Mouse (Mus musculus): ENCODE data around the gene Rptor.
A peak's percentile ranks its signal among the peaks of the same experiment; 100 is the strongest.

Gene Rptor

DNA sequence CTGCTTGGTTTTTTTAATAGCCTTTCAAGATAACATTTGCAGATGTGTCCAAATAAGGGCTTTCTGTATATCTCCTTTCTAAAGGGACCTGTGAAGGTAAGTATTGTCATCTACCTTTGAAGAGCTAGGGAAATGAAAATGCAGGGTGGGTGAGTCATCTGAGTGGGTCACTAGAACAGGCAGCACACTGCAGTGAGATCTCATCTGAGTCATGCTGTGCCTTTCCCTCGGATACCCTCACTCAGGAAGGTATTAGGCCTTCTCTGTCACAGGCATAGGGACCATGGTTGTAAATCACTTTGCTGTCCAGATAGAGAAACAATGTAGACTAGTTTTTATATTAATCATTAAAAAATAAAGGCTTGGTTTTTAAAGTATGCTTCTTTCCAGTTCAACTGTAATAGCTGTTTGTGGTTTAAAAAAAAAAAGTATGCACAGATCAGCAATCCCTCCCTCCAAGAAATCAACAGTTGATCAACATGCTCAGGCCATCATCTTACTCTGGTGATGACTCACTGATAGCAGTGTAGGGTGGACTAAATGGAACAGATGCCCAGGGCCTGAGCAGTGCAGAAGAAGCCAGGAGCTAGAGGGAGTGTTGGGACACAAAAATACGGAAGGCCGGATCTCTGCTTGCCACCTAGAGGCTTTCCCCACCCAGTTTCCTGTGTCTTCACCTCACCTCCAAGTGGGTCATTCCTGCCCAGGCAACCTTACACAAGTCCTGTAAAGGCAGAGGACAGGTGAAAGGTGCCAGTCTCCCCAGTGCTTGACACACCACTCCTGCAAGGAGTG is 186.4 kb downstream of the Rptor start:
- DNase-seq = no peak

DNA sequence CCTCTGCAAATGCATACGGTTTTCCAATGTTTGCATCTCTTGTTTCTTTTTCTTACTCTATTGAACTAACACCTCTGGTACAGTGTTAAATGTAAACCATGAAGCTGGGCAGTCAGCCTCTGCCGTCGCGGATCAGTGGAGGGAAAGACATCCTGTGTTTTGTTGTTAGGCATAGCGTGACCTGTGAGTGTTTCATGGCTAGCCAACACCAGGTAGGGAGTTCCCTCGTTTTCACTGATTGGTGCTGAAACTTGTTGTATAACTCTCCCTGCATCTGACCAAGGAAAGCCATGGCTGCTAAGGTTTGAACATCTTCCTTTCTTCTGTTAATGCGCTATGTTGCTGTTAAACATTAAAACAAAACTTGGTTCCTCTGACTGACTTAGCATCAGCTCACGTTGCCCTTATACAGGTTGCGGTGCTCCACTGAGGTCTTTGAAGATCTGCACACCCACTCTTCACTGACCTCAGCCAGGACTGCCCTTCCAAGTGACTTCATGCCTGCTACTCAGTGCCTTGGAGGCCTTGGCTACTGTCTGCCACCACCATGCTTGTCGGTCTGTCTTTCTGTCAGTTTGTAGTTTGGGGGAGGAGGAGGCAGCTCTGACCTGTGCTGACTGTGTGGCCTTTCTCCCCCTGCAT is 189.3 kb downstream of the Rptor start:
- peak; percentile 41 to 78 for DNase-seq

DNA sequence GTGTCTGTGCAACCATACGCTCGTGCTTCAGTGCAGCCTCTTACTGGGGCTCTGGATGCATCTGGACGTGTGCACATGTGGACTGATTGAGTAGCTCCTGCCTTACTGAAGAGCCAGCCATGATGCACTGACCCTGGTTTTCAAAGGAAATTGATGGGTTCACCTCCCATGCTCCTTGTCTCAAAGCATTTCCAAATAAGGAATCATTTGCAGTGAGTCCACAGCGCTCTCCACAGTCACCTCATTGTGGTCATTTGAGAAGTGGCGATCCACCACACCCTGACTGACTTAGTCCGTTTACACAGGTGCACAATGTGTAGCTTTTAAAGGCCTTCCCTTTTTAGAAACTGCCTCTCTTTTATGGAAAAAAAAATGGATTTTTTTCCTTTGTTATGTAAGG is 190.7 kb downstream of the Rptor start:
- DNase-seq = no peak

DNA sequence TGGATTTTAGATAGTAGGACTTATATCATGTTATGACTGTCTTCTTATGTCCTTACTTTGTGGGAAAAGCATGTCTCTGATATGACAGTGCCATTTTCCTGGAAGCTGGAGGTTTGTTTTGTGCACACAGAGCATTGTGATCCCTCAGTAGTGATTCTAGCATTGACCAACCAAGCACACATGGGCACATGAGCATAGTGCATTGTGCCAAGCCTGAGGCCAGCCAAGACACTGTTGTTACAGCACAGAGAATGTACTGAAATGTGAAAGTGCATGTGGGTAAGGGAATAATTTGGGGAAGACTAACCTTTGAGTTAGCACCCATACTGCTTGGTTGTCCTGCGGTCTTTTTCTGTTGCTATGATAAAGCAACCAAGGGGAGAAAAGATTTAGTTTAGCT is 191.3 kb downstream of the Rptor start:
- DNase-seq = peak; percentile 27 to 52

DNA sequence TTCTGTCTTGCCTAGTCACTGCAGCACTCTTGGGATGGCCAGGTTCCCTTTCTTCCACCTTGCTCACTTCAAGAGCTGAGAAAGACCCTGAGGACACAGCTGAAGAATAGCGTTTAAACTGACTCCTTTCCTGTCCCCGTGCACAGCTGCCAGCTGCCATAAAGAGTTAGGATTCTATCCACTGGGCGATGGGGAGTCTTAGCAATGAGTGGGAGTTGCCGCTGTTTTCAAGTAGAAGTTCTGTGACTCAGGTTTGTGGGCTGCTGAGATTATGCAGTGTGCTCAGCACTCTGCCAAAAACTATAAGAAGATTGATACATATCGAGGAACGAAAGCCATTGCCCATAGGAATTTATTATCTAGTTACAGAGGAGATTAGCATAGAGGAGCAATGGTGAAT is 192.0 kb downstream of the Rptor start:
- no peak for DNase-seq

DNA sequence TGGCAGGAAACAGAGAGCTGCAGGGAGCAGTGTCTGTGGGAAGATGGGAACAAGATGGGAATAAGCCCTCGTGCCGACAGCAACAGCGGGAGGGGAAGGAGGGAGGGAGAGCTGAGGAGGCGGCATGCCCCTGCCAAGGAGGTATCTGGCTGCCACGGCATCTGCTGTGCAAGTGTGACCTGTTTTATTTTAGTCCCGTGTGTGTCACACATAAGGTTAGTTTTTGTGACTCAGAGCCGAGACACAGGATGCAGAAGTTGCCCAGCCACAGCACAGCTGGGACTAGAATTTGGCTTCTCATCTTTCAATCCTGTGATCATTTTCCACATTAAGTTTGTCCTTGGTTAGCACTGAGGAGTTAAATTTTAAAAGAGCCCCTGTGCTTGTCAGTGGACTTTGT is 193.7 kb downstream of the Rptor start:
- peak in 1 of 2 experiments; percentile 59 for DNase-seq

DNA sequence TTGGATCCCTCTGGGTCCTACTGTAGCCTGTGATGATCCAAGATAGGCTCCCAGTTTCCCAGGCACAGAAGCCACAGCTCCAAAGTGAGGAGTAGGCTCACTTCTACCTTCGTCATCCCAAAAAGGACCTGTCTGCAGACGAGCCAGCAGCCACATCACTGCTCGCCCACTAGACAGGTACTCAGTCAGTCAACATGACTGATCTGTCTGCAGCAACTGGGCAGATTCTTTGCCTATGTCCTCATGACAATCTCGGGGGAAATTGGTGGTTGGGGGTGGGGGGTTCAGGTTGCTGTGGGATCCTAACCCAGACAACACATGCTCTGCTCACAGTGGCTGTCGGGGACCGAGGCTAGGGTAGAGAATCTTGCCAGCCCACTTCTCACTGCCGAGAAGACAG is 194.1 kb downstream of the Rptor start:
- no peak for DNase-seq

DNA sequence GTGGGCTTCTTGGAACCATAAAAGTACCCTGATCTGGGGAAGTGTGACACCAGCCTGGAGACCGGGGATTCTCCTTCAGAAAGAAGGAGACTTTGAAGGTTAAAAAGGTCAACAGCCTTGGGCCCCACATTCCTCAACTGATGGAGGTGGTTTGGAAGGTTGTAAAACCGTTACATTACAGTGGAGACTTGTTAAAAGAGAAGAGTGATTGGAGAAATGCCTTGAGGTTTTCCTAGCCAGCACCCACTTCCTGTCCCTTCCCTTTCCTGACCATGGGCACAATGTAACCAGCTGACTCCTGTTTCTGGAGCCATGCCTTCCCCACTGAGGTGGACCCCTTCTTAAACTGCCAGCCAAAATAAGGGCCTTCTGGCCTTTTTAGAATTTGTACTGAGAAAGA is 196.8 kb downstream of the Rptor start:
- no peak for DNase-seq

DNA sequence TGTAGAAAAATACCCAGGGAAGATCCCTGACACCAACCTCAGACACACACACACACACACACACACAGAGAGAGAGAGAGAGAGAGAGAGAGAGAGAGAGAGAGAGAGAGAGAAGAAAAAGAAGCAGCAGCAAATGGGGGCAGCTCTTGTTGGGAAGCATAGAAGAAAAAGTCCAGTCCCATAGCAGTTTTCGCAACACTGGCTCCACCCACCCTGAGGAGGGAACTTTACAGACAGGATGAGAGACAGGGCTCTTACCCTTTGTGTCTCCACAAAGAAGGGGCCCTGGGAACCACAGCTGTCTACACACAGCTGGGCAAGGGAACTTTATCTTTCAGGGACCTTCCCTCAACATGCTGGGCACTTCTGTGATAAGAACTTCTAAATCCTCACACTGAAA is 199.2 kb downstream of the Rptor start:
- no peak for DNase-seq

DNA sequence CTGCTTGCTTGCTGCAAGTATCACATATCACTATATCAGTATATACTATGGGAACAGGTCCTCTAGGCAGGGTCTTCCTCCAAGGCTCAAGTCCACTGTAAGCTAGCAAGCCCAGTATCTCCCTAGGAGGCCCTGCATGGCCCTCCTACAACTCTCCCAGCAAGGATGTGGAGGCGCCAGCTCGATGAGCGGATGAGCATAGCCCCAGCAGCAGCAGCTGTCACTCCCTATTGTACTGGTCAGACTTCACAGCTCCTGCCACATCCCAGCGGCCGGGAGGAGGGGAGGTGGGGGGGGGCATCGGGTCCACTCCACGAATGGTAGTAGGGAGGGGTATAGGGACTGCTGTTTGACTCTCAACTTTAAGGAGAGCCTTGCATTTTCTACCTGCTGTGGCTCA is 200.2 kb downstream of the Rptor start:
- DNase-seq = no peak

DNA sequence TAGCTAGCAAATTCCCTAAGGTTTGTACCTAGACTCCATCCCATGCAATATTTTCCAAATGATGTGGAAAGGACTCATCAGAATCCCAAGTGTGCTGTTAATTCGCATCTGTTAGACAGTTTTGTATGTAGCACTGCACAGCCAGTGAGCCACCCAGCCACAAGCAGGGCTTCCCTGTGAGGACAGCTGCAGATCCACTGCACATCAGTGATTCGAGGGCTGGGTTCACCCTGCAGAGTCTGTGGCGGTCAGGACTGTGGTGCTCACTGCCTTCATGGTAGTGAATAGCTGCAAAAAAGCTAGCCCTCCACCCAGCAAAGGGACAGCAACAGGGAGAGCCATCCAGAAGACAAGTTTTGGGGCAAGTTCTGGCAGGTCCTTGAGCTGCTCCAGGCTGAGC is 201.7 kb downstream of the Rptor start:
- no peak for DNase-seq

DNA sequence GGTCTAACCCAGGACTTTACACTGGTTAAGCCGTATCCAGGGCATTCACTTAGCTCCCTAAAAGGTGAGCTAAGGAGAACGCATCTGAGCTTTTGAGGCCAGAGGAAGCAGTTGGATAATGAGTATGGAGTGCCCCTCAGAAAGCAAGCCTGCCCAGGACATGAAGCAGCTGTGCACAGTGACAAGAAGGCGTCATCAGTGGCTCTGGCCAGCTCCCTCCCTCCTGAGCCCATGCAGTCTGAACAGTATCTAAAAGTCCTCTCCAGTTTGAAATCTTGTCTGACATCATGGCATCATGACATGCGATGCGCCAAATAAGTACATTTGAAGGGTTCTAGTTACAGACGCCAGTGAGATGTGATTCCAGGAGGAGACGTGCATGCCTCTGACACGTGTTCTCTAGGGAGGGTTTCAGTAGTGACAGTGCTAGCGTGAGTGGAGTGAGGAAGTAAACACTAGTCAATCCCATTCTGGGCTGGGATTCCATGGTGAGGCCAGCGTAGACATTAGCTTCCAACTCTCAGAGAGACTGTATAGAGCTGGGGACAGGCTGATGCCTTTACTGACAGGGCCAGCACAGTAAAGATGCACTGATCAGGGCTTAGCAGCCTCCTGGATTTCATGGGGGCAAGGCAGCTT is 202.5 kb downstream of the Rptor start:
- no peak for DNase-seq

DNA sequence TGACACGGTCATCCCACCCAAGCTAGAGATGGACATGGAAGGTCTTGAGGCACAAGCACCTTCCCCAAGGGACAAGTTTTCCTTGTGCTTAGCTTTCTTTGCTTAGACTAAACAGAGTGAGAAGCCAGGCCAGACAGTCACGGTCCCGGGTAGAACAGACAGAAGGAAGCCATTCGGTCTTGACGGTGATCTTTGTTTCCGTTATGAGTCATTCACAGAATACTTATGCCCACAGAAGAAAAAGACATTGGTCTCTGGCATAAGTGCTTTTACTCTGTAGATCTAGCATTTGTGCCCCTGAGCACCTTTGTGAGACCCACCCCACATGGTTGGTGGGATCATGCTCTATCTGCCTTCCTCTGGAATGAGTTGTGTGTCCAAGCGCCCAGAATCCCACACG is 203.8 kb downstream of the Rptor start:
- no peak for DNase-seq

DNA sequence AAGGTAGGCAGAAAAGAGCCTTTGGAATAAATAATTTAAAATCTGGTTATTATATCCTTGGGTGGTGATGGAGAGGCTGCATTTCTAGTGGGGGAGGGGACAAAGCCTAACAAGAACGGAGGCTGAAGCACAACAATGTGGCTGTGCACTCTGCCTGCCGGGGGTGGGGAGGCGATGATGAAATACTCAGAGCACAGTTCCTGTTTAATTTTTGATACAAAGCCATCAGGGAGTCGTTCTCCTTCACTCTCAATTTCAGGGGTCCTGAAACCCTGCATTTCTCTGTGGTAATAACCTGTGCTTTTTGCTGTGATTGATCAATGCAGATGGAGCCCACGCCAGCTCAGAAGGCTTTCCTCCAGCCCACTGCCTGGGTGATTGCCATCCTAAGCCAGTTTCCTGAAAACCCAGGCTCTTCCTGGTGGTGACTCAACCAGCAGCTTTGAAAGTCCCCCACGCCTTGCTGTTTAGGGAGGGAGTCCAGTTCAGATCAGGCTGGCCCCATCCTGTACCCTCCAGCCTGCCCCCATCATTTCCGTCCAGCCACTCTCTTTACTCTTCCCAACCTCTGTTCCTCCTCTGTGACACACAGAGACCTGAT is 204.8 kb downstream of the Rptor start:
- DNase-seq = no peak

DNA sequence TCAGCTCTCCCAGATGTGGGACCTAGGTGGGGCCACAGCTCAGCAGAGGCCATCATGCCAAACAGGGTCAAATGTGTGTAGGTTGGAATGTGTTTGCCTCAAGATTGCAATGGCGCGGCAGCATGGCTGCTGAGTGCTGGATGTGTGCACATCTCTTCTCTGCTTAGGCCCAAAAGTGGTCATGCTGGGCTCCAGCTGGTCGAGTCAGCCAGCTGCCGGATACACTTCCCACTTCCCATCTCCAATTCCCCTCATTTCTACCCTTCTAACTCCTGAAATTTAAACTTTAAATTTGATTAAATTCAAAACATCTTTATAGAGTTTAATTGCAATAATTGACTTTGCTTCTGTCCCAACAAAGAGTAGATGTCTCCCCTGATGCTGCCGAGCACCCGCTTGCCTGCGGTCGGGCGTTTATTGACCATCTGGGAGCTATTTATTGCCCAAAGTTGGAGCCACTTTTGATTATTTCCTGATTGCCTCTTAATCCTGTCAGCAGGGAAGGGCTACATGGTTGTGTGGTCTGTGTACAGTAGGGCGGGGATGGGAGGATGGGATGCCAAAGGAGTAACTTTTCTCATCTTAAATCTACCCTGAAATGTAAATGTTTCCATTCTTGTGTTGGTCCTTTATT is 206.1 kb downstream of the Rptor start:
- DNase-seq = no peak

DNA sequence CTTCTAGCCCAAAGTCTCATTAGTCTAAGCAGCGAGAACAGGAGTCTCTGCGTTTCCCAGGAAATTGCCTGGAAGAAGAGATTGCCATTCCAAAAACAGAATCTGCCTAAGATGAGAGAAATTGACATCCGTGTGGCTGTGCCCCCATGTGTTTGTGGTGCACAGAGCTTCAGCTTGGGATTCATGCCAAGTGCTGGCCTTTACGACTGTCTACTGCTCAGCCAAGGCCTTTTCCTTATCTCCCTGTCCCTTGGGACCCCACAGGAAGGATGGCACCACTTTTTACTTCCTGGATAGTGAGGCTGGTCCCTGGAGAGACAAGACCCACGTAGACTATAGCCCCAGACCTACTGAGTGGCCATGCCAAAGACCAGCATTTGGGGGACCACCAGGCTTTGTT is 206.6 kb downstream of the Rptor start:
- no peak for DNase-seq

DNA sequence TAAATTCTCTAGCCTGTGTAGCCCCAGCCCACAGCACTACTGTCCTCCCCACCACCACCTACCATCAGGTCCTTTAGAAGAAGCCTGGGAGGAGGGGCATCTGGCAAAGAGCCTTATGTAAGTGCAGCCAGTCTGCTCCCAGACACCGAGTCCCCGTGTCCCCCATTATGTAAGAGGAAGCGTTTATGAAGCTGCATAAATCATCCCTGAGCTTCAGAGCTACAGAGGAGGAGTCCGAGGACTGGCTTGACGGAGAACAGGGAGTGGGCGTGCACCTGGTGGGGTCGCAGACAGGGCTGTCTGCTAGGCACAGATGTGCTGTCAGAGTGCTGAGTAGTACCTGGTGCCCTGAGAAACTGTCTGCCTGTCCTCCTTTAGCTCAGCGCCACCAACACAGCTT is 208.3 kb downstream of the Rptor start:
- peak; percentile 11 to 67 for DNase-seq

DNA sequence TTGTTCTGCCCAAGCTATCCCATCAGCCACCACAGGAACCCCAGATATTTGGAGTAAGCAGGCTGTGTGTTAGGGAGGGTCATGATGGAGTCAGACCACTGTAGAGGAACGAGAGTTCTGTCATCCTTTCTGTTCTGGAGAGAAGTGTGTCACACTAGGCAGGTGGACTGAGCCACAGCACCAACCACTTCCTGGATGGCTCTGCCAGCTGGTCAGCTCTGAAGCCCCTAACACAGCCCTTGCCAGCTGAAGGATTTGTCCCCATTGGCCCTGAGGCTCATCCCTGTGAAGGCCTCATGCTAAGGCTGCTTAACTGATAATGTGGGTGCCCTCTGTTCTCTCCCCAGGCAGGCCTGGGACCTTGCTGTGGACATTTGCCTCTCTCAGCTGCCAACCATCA is 208.9 kb downstream of the Rptor start:
- DNase-seq = no peak

DNA sequence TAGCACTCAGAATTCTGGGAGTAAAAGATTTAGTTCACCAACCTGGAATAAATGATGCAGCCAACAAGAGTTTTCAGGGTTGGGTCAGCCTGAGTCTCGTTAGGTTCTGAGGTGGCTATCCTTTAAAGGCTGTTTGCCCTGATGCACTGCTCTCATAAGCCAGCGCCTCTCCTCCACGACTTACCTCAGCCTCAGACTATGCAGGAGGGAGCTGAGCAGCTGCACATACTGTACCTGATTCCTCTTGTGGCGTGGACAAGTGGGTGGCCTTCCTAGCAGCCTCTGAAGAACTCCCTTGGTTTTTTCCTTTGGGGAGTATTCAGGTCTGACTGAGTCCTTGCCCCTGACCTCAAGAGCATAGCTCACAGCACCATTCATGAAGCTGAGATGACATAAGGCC is 209.4 kb downstream of the Rptor start:
- DNase-seq = no peak

DNA sequence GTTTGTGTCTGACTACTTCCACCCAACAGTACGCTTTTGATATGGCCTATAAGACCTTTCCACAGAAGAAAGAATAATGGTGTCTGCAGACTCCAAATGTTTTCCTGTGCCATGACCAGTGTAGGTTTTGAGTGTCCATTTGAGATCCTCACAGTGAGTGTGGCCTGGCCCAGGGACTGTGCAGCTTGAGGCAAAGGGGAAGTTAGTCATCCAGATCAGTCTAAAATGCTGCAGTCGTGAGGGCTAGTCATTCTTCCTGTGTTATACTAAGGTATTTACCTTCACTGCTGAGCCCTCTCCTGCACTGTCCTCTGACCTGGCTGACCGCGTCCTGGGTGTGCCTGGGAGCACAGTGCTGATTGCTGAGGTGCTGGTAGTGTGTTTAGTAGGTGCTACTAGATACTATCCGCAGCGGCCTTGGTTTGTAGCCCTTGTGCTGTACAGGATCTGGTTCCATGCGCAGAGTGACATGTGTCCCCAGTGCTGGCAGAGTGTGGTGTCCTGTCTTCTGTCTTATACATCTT is 211.4 kb downstream of the Rptor start:
- no peak for DNase-seq

DNA sequence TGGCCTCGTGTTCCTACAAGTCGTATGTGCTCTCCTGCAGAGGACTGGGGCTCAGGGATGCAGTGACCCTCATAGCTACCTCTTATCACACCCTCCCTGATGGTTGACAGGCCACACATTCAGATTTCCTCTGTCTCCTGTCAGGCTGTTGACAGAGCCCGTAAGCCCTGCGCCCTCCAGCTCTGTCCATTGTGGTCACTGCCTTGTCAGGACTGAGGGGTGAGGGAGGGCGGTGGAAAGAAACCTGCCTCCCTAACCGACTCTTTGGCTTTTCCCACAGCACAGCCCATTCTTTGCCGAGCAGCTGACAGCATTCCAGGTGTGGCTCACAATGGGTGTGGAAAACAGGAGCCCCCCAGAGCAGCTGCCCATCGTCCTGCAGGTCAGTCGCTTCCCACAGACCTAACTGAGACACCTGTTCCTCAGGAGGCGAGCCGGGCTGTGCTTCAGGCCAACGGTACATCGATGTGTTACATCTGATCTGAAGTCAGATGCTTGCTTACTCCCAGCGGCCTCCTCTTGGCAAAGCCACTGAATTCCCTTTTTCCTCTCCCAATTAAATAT is 214.2 kb downstream of the Rptor start:
- no peak for DNase-seq

DNA sequence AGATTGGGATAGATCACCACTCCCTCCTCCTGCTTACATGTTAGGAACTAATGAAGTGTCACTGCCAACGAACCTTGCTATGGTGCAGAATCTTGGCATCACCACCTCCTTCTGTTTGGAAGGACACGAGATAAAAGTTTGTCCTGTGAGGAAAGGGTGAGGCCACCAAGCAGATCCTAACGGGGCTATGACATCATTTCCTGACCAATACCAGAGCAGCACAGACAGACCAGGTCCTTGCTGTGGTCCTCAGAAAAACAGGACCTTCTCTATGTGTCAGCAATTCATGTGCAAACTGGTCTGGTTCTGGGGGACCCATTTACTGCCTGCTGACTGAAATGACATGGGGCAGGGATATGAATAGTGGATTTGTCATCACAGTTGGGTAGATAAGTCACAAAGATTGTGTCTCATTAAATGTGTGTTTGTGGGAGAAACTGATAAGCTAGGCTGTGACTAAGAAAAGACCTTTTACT is 214.7 kb downstream of the Rptor start:
- DNase-seq = no peak

DNA sequence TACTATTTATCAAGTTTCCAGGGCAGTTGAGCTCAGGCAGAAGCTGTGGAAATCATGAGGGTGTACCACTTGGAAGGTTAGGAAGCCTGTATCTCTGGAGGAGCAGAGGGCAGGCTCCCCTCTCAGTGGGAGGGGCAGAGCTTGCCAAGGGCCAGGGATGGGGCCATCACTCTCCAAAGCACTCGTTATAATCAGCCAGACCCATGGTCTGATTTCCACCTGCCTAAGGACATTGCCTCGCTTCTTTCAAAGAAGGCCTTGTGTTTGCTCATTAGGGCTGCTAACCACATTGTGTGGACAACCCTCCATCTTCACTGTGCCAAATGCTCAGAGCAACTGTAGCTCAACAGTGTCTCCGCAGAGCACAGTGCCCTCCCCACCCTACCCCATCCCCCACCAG is 215.2 kb downstream of the Rptor start:
- DNase-seq = no peak

Data from kidney, postnatal 25 days (tissue).